Mouse (Mus musculus): ENCODE measurements at regions not wholly inside any gene's neighbourhood (a gene's known extent, or its start where the extent isn't known, plus 50 kb on each side); places are given as distances from the start of the nearest gene placed in this dataset.

- no peaks in the 10 kb centered on the region for H3K27me3 ChIP-seq (ENCODE audit: control insufficient read depth, insufficient read depth, low read length)
- TF ChIP-seq POLR2A (IDR thresholded peaks at IDR 0.05; ENCODE audit: low read depth, low read length) (no peak), CTCF (IDR thresholded peaks at IDR 0.05; ENCODE audit: extremely low read depth, insufficient read depth, insufficient read length, insufficient replicate concordance) (no peak)
- H3K4me1 ChIP-seq (ENCODE audit: control insufficient read depth, insufficient read depth, insufficient read length), result no peaks in the 10 kb centered on the region
- no peak overlapping the region for H3K4me3 ChIP-seq (ENCODE audit: extremely low read depth, insufficient read depth, insufficient read length)
- DNase-seq (ENCODE audit: low read depth in 1 of 2, low spot score in 2 of 2), result no peak
- no peaks in the 10 kb centered on the region for H3K36me3 ChIP-seq (ENCODE audit: control insufficient read depth, insufficient read depth, low read length)
- WGBS, result 75% methylated on average over 5 of the region's 5 CpGs
- no peak overlapping the region for H3K27ac ChIP-seq (ENCODE audit: insufficient read depth, low read length)
These were observed 249.3 kb upstream of the Auts2 start for GRCm38 (mm10) chr5:132792484-132792883.

DNA sequence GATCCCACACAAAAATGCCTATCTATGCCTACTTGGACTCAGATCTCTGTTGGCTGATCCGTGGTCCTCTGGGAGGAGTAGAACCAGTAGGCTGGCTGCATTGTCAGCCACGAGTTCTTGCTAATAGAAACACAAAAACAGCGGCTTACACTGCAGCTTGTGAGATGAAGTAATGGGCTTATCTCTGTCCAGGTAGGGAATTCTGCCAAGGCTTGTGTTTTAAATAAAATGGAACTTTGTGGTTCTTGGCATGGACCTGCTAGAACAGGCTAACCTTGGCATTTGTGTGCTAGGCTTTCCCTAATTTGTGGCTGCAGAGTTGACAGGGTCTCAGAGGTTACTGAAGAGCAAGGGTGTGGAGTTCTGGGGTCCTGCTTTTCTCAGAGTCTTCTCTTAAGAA lies 242.1 kb upstream of the Auts2 start:
- Histone ChIP-seq H3K27ac (ENCODE audit: insufficient read depth, low read length) (no peak overlapping the region), H3K36me3 (ENCODE audit: control insufficient read depth, insufficient read depth, low read length) (no peaks in the 10 kb centered on the region), H3K4me3 (ENCODE audit: extremely low read depth, insufficient read depth, insufficient read length) (no peak overlapping the region), H3K27me3 (ENCODE audit: control insufficient read depth, insufficient read depth, low read length) (no peaks in the 10 kb centered on the region), H3K4me1 (ENCODE audit: control insufficient read depth, insufficient read depth, insufficient read length) (no peaks in the 10 kb centered on the region)
- 79% methylated on average over 3 of the region's 3 CpGs for WGBS
- no peak for DNase-seq (ENCODE audit: low read depth in 1 of 2, low spot score in 2 of 2)
- TF ChIP-seq CTCF (IDR thresholded peaks at IDR 0.05; ENCODE audit: extremely low read depth, insufficient read depth, insufficient read length, insufficient replicate concordance) (no peak), POLR2A (IDR thresholded peaks at IDR 0.05; ENCODE audit: low read depth, low read length) (no peak)

DNA sequence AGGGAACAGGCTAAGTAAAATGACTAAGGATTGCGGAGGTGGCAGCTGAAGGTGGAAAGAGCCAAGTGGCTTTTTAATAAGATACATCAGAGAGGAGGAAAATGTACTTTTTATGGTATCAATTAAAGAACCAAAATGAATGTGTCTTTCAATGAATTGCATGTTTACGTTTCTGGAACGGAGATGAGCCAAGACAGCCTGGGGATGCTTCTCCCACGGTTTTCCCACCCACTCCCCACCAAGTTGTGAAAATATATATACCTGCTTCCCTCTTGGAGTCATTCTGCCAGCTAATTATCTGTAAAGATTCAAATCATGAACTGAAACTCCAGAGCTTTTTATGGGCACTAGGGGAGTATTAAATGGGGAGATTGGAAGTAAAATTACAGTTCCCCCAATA lies 241.6 kb upstream of the Auts2 start:
- Histone ChIP-seq H3K4me3 (ENCODE audit: extremely low read depth, insufficient read depth, insufficient read length) (no peak overlapping the region), H3K27ac (ENCODE audit: insufficient read depth, low read length) (no peak overlapping the region), H3K27me3 (ENCODE audit: control insufficient read depth, insufficient read depth, low read length) (no peaks in the 10 kb centered on the region), H3K4me1 (ENCODE audit: control insufficient read depth, insufficient read depth, insufficient read length) (no peaks in the 10 kb centered on the region), H3K36me3 (ENCODE audit: control insufficient read depth, insufficient read depth, low read length) (no peaks in the 10 kb centered on the region)
- TF ChIP-seq CTCF (IDR thresholded peaks at IDR 0.05; ENCODE audit: extremely low read depth, insufficient read depth, insufficient read length, insufficient replicate concordance) (no peak), POLR2A (IDR thresholded peaks at IDR 0.05; ENCODE audit: low read depth, low read length) (no peak)
- WGBS, result 75% methylated on average over 4 of the region's 4 CpGs
- DNase-seq (ENCODE audit: low read depth in 1 of 2, low spot score in 2 of 2), result no peak

DNA sequence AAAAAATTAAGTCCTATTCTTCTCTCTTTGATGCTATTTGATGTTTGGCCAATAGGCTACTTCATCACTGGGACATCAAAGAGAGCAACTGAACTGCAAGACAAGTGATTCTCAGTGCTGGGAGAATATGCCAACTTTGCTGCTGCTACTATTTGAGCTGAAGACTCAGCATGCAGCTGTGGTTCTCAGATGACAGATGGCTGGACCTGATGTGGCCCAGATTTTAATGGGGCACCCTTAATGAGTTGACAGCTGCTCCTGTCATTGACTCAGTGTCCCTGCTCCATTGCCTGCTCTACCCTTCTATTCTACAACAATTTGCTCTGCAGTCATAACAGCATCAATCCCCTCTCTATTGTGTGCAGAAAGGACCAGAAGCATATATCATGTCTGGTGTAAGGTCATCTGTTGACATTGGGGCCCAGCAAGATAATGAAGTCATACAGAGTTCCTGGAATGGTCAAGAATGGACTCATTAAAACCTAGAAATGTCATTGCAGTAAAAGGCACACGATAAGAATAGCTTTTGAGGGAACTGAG lies 231.1 kb upstream of the Auts2 start:
- Histone ChIP-seq H3K4me1 (ENCODE audit: control insufficient read depth, insufficient read depth, insufficient read length) (no peaks in the 10 kb centered on the region), H3K27me3 (ENCODE audit: control insufficient read depth, insufficient read depth, low read length) (no peaks in the 10 kb centered on the region), H3K36me3 (ENCODE audit: control insufficient read depth, insufficient read depth, low read length) (no peaks in the 10 kb centered on the region), H3K4me3 (ENCODE audit: extremely low read depth, insufficient read depth, insufficient read length) (no peak overlapping the region), H3K27ac (ENCODE audit: insufficient read depth, low read length) (no peak overlapping the region)
- no peak for DNase-seq (ENCODE audit: low read depth in 1 of 2, low spot score in 2 of 2)
- 60% methylated on average over 1 of the region's 1 CpGs for WGBS
- TF ChIP-seq POLR2A (IDR thresholded peaks at IDR 0.05; ENCODE audit: low read depth, low read length) (no peak), CTCF (IDR thresholded peaks at IDR 0.05; ENCODE audit: extremely low read depth, insufficient read depth, insufficient read length, insufficient replicate concordance) (no peak)

- Histone ChIP-seq H3K4me1 (ENCODE audit: control insufficient read depth, insufficient read depth, insufficient read length) (no peaks in the 10 kb centered on the region), H3K4me3 (ENCODE audit: extremely low read depth, insufficient read depth, insufficient read length) (no peak overlapping the region), H3K27me3 (ENCODE audit: control insufficient read depth, insufficient read depth, low read length) (no peaks in the 10 kb centered on the region), H3K36me3 (ENCODE audit: control insufficient read depth, insufficient read depth, low read length) (no peaks in the 10 kb centered on the region), H3K27ac (ENCODE audit: insufficient read depth, low read length) (no peak overlapping the region)
- 78% methylated on average over 4 of the region's 4 CpGs for WGBS
- TF ChIP-seq POLR2A (IDR thresholded peaks at IDR 0.05; ENCODE audit: low read depth, low read length), result no peak
- no peak for TF ChIP-seq CTCF (IDR thresholded peaks at IDR 0.05; ENCODE audit: extremely low read depth, insufficient read depth, insufficient read length, insufficient replicate concordance)
- DNase-seq (ENCODE audit: low read depth in 1 of 2, low spot score in 2 of 2), result no peak
These were observed 217.3 kb upstream of the Auts2 start for GRCm38 (mm10) chr5:132760396-132760795.

DNA sequence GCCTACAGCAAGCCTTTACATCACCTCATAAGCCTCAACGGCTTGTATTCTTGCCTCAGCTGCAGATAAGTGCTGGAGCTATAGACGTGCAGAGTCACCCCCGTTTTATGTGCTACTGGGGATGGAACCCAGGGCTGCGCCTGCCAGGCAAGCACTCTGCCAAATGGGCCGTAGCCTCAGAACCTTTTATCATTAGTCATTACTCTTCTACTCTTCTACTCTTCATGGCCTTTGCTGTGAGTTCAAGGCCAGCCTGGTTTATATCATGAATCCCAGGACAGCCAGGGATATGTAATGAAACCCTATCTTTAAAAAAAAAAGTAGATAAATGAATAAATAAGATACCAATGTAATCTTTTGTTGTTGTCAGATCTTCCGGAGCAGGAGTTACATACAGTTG lies 216.6 kb upstream of the Auts2 start:
- Histone ChIP-seq H3K27ac (ENCODE audit: insufficient read depth, low read length) (no peak overlapping the region), H3K36me3 (ENCODE audit: control insufficient read depth, insufficient read depth, low read length) (no peaks in the 10 kb centered on the region), H3K4me1 (ENCODE audit: control insufficient read depth, insufficient read depth, insufficient read length) (no peaks in the 10 kb centered on the region), H3K4me3 (ENCODE audit: extremely low read depth, insufficient read depth, insufficient read length) (no peak overlapping the region), H3K27me3 (ENCODE audit: control insufficient read depth, insufficient read depth, low read length) (no peaks in the 10 kb centered on the region)
- TF ChIP-seq POLR2A (IDR thresholded peaks at IDR 0.05; ENCODE audit: low read depth, low read length) (no peak), CTCF (IDR thresholded peaks at IDR 0.05; ENCODE audit: extremely low read depth, insufficient read depth, insufficient read length, insufficient replicate concordance) (no peak)
- no peak for DNase-seq (ENCODE audit: low read depth in 1 of 2, low spot score in 2 of 2)
- WGBS, result 83% methylated on average over 6 of the region's 6 CpGs

- Histone ChIP-seq H3K27me3 (ENCODE audit: control insufficient read depth, insufficient read depth, low read length) (no peaks in the 10 kb centered on the region), H3K4me3 (ENCODE audit: extremely low read depth, insufficient read depth, insufficient read length) (no peak overlapping the region)
- 88% methylated on average over 10 of the region's 10 CpGs for WGBS
These were observed 215.8 kb upstream of the Auts2 start for GRCm38 (mm10) chr5:132758941-132759340.

More at GRCm38 (mm10) chr5:132758941-132759340, 215.8 kb upstream of the Auts2 start:
- no peaks in the 10 kb centered on the region for H3K36me3 ChIP-seq (ENCODE audit: control insufficient read depth, insufficient read depth, low read length)
- H3K27ac ChIP-seq (ENCODE audit: insufficient read depth, low read length), result no peak overlapping the region
- DNase-seq (ENCODE audit: low read depth in 1 of 2, low spot score in 2 of 2), result no peak
- no peaks in the 10 kb centered on the region for H3K4me1 ChIP-seq (ENCODE audit: control insufficient read depth, insufficient read depth, insufficient read length)
- TF ChIP-seq CTCF (IDR thresholded peaks at IDR 0.05; ENCODE audit: extremely low read depth, insufficient read depth, insufficient read length, insufficient replicate concordance), result no peak
- TF ChIP-seq POLR2A (IDR thresholded peaks at IDR 0.05; ENCODE audit: low read depth, low read length), result no peak
